Mouse (Mus musculus) limb, embryonic 10.5 days (tissue): ENCODE results near the gene Il17re. TPM values are rescaled to one million over a fixed set of nuclear protein-coding genes. Genes with fewer than 3 reads are reported as not detected.

ENCODE experiments used
- DNase-seq: peaks from one replicate; pipeline ENCODE4 v3.0.0-alpha.2; 2017; ENCODE audit warnings: low spot score
- H3K27ac ChIP-seq: fragments of 300-500 bp; sonication (generic); 2 replicates; pipeline ENCODE4 v1.5.1; 2016; ENCODE audit warnings: mild to moderate bottlenecking
- H3K27me3 ChIP-seq: fragments of 300-500 bp; sonication (generic); 2 replicates; pipeline ENCODE4 v1.6.1; 2016; ENCODE audit warnings: low read depth, mild to moderate bottlenecking; ENCODE audit not compliant: poor library complexity, severe bottlenecking
- H3K36me3 ChIP-seq: fragments of 300-500 bp; sonication (generic); 2 replicates; pipeline ENCODE4 v1.6.1; 2016; ENCODE audit warnings: mild to moderate bottlenecking, moderate library complexity
- H3K4me1 ChIP-seq: fragments of 300-500 bp; sonication (generic); 2 replicates; pipeline ENCODE4 v1.6.1; 2016
- H3K4me3 ChIP-seq: fragments of 300-500 bp; sonication (generic); 2 replicates; pipeline ENCODE4 v1.5.1; 2016; ENCODE audit warnings: mild to moderate bottlenecking, moderate library complexity
- H3K9me3 ChIP-seq: fragments of 300-500 bp; sonication (generic); replicated peaks from 2 replicates; pipeline ENCODE4 v1.6.1; 2016; ENCODE audit warnings: mild to moderate bottlenecking
- WGBS: fragments of 180-500 bp; shearing (Covaris S2); methylation state at CpG from one replicate; pipeline ENCODE4 v1.1.7; 2016; 5-methylcytosine and 5-hydroxymethylcytosine counted together
- polyA plus RNA-seq: library from polyadenylated mRNA; unstranded; fragments of >200 nt; fragmentation: Nextera tagmentation; extraction: Ambion mirVana; gene quantifications from 2 replicates; pipeline ENCODE4 v1.2.1, GENCODE M21; 2016

Gene Il17re
- polyA plus RNA-seq, 1 experiment from 2014 or later, result 2.2 TPM

GRCm38 (mm10) chr6:113478906-113479305, 20.6 kb downstream of the Il17re start:
- H3K4me3 ChIP-seq, result no peak overlapping the region
- H3K27ac ChIP-seq, result no peak overlapping the region
- H3K4me1 ChIP-seq, result peaks cover 14% of the 10 kb centered on the region
- WGBS, result 85% methylated on average over 10 of the region's 10 CpGs
- no peak for DNase-seq
- H3K27me3 ChIP-seq, result peaks cover 57% of the 10 kb centered on the region
- no peaks in the 10 kb centered on the region for H3K36me3 ChIP-seq
- no peaks in the 10 kb centered on the region for H3K9me3 ChIP-seq

- 63% methylated on average over 18 of the region's 18 CpGs for WGBS
- no peak overlapping the region for H3K27ac ChIP-seq
- no peak for DNase-seq
- peaks cover 21% of the 10 kb centered on the region for H3K4me1 ChIP-seq
- no peaks in the 10 kb centered on the region for H3K9me3 ChIP-seq
- peaks cover 58% of the 10 kb centered on the region for H3K27me3 ChIP-seq
- no peak overlapping the region for H3K4me3 ChIP-seq
- no peaks in the 10 kb centered on the region for H3K36me3 ChIP-seq
Measured at GRCm38 (mm10) chr6:113480555-113481373, 22.5 kb downstream of the Il17re start.

GRCm38 (mm10) chr6:113482477-113483099, 24.3 kb downstream of the Il17re start:
- 4% methylated on average over 65 of the region's 65 CpGs for WGBS
- Histone ChIP-seq H3K4me1 (peaks cover 32% of the 10 kb centered on the region), H3K4me3 (peak overlapping the region; percentile 59), H3K9me3 (no peaks in the 10 kb centered on the region), H3K27ac (peak overlapping the region; percentile 81), H3K27me3 (peaks cover 48% of the 10 kb centered on the region), H3K36me3 (no peaks in the 10 kb centered on the region)
- DNase-seq, result no peak

- Histone ChIP-seq H3K27me3 (peaks cover 48% of the 10 kb centered on the region), H3K36me3 (no peaks in the 10 kb centered on the region), H3K27ac (peak within 1 kb of the TSS; percentile 81), H3K9me3 (no peaks in the 10 kb centered on the region), H3K4me3 (peak within 1 kb of the TSS; percentile 59), H3K4me1 (peaks cover 38% of the 10 kb centered on the region)
- WGBS, result under 1% methylated on average over 26 of the region's 26 CpGs
- peak; percentile 88 for DNase-seq
Measured at GRCm38 (mm10) chr6:113483100-113483615, 24.9 kb downstream of the Il17re start, which contains the start of gene Creld1. Creld1 (plus strand) TSS chr6:113483297.

GRCm38 (mm10) chr6:113483729-113484128, 25.4 kb downstream of the Il17re start:
- no peaks in the 10 kb centered on the region for H3K9me3 ChIP-seq
- peak overlapping the region; percentile 81 for H3K27ac ChIP-seq
- peaks cover 46% of the 10 kb centered on the region for H3K27me3 ChIP-seq
- DNase-seq, result no peak
- peaks cover 41% of the 10 kb centered on the region for H3K4me1 ChIP-seq
- H3K36me3 ChIP-seq, result 0 out of 2 replicates have a peak, but pooled peaks cover 3% of the 10 kb centered on the region
- H3K4me3 ChIP-seq, result peak overlapping the region; percentile 59
- 11% methylated on average over 10 of the region's 10 CpGs for WGBS

- WGBS, result 38% methylated on average over 7 of the region's 7 CpGs
- H3K27me3 ChIP-seq, result peaks cover 17% of the 10 kb centered on the region
- H3K9me3 ChIP-seq, result no peaks in the 10 kb centered on the region
- no peak overlapping the region for H3K27ac ChIP-seq
- H3K4me1 ChIP-seq, result peaks cover 41% of the 10 kb centered on the region
- H3K36me3 ChIP-seq, result peaks cover 25% of the 10 kb centered on the region
- peak; percentile 52 for DNase-seq
- no peak overlapping the region for H3K4me3 ChIP-seq
Measured at GRCm38 (mm10) chr6:113487125-113487576, 28.9 kb downstream of the Il17re start.

- peaks cover 26% of the 10 kb centered on the region for H3K36me3 ChIP-seq
- peaks cover 27% of the 10 kb centered on the region for H3K27me3 ChIP-seq
- H3K4me3 ChIP-seq, result no peak overlapping the region
- no peak for DNase-seq
- H3K9me3 ChIP-seq, result no peaks in the 10 kb centered on the region
- WGBS, result 93% methylated on average over 14 of the region's 14 CpGs
- H3K27ac ChIP-seq, result no peak overlapping the region
- H3K4me1 ChIP-seq, result peaks cover 26% of the 10 kb centered on the region
Measured at GRCm38 (mm10) chr6:113489410-113489809, 31.1 kb downstream of the Il17re start.

GRCm38 (mm10) chr6:113492101-113492864, 34.0 kb downstream of the Il17re start:
- peaks cover 26% of the 10 kb centered on the region for H3K36me3 ChIP-seq
- H3K4me3 ChIP-seq, result no peak overlapping the region
- 75% methylated on average over 24 of the region's 24 CpGs for WGBS

GRCm38 (mm10) chr6:113494258-113494788, 36.0 kb downstream of the Il17re start:
- peak overlapping the region; percentile 74 for H3K27ac ChIP-seq
- peak overlapping the region; percentile 52 for H3K4me3 ChIP-seq
- H3K27me3 ChIP-seq, result peaks cover 70% of the 10 kb centered on the region
- WGBS, result 1% methylated on average over 54 of the region's 54 CpGs
- peak; percentile 84 for DNase-seq
- H3K36me3 ChIP-seq, result peaks cover 23% of the 10 kb centered on the region
- no peaks in the 10 kb centered on the region for H3K9me3 ChIP-seq
- H3K4me1 ChIP-seq, result peaks cover 20% of the 10 kb centered on the region

More at GRCm38 (mm10) chr6:113492101-113492864, 34.0 kb downstream of the Il17re start:
- Histone ChIP-seq H3K4me1 (peaks cover 32% of the 10 kb centered on the region), H3K9me3 (no peaks in the 10 kb centered on the region), H3K27ac (0 out of 2 replicates have a peak overlapping the region, but pooled peaks have one; percentile 10), H3K27me3 (peaks cover 56% of the 10 kb centered on the region)
- no peak for DNase-seq

GRCm38 (mm10) chr6:113495071-113495675, 36.9 kb downstream of the Il17re start:
- peak overlapping the region; percentile 52 for H3K4me3 ChIP-seq
- H3K36me3 ChIP-seq, result peaks cover 15% of the 10 kb centered on the region
- peak; percentile 52 for DNase-seq
- peaks cover 20% of the 10 kb centered on the region for H3K4me1 ChIP-seq
- H3K27ac ChIP-seq, result 0 out of 2 replicates have a peak overlapping the region, but pooled peaks have one; percentile 20
- H3K9me3 ChIP-seq, result no peaks in the 10 kb centered on the region
- peaks cover 78% of the 10 kb centered on the region for H3K27me3 ChIP-seq
- 46% methylated on average over 28 of the region's 28 CpGs for WGBS

GRCm38 (mm10) chr6:113499346-113499745, 41.1 kb downstream of the Il17re start:
- Histone ChIP-seq H3K36me3 (no peaks in the 10 kb centered on the region), H3K27ac (no peak overlapping the region), H3K4me3 (no peak overlapping the region), H3K9me3 (no peaks in the 10 kb centered on the region), H3K4me1 (peaks cover 23% of the 10 kb centered on the region), H3K27me3 (peaks cover 84% of the 10 kb centered on the region)
- 84% methylated on average over 6 of the region's 6 CpGs for WGBS
- no peak for DNase-seq
